Mouse (Mus musculus) liver, postnatal 0 days (tissue): Measurements from ENCODE around the gene Ccdc86.

ENCODE experiments used
- CTCF ChIP-seq: sonication (generic); IDR thresholded peaks from 2 replicates; pipeline ENCODE4 v1.5.1; 2016; ENCODE audit warnings: antibody characterized with exemption, low read depth
- EP300 ChIP-seq: IDR thresholded peaks from 2 replicates; pipeline ENCODE4 v1.6.1; 2016; ENCODE audit warnings: antibody characterized with exemption, low read depth, mild to moderate bottlenecking

DNA sequence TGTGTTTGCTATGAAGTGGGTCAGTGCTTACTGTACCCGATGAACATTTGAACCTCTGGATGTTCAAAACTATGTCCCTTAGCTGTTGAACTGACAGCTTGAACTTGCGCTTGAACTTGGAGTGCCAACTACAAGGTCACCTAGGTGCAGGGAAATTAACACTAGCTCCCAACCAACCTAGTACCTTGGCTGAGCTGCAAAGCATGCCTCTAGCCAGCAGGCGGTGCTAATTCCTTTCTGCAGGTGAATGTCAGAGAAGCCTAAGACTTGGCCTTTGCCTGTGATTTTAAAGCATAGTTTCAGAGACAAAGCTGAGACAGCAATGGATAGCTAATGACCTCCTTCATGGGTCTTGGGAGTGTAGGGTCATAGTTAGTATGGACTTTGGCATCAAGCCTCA is 41.2 kb downstream of the Ccdc86 start:
- TF ChIP-seq CTCF (peak; percentile 87), EP300 (no peak)
